Mouse (Mus musculus) retina, adult 2 months (tissue): ENCODE data around the gene Slc25a45.

ENCODE experiments used
- DNase-seq: peaks from one replicate; pipeline ENCODE4 v3.0.0-alpha.2; 2012; ENCODE audit warnings: low read depth, low spot score

Slc25a45 gene

DNA sequence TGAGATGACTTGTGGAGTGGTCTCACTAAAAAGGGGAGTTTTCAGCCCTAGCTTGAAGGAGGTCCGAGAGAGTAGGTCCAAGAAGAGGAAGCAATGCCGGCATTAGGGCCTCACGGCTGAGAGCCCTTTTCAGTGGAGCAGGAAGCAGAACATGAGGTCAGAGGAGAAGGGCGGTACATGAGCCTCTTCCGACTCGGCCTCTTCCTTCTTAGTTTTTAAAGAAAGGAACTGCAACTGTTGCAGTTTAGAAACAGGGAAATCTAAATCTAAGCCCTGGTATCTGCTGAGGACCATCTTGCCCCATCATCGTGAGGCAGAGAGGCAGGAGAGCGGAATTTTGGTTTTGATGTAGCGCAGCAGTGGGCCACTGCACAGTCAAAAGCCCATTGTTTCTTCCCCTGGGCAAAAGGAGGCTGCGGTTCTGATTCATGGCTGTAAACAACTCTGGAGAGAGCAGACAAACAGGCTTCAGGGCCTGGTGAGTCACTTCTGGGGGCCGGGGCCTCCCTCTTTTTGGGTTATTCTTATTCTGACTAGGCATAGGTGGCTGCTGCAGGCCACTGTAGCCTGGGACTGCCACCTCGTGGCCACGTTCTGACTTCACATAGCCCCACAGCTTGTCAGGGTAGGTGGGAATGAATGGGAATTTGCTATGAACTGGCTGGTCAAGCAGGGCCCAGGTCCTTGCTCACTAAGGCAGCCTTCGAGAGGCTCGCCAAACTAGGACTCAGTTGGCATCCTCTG is at the start of gene Slc25a45:
Gene Slc25a45, plus strand, starts transcription at position 191 of the 744 bp plus-strand sequence.
- no peak for DNase-seq

DNA sequence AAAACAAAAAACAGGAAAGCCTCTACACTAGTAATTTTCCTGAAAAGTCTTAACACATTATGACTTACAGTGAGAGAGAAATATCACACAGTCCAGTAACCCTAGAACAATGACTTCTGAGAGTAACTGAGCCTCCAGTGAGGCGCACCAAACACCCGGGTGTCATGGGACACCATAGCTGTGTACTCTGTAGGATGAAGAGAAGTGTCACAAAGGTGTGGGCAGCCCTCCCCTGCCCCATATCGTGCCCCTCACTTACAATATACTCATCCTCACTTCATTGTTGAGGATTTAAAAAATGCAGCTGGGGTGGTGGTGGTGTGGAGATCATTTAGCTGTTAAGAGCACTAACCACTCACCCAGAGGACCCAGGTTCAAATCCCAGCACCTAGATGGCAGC is 49.5 kb upstream of the Slc25a45 start:
- DNase-seq, result no peak

DNA sequence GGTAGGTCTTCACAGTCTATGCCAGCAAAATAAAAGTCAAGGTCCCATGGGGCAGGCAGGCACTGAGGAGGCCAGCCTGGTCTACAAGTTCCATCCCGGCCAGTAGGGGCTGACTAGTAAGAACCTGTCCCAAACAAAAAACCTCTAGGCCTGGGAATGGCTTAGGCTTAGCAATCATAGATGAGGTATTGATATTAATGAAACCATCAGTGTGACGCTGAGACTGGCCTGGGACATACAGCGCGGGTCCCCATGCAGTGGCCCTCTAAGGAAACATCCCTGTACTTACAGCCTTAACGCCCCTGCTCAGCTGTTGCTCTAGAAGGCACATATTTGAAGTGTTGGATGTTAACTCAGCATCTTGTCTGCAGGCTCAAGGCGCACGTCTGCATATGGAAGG is 48.7 kb upstream of the Slc25a45 start:
- DNase-seq, result no peak

DNA sequence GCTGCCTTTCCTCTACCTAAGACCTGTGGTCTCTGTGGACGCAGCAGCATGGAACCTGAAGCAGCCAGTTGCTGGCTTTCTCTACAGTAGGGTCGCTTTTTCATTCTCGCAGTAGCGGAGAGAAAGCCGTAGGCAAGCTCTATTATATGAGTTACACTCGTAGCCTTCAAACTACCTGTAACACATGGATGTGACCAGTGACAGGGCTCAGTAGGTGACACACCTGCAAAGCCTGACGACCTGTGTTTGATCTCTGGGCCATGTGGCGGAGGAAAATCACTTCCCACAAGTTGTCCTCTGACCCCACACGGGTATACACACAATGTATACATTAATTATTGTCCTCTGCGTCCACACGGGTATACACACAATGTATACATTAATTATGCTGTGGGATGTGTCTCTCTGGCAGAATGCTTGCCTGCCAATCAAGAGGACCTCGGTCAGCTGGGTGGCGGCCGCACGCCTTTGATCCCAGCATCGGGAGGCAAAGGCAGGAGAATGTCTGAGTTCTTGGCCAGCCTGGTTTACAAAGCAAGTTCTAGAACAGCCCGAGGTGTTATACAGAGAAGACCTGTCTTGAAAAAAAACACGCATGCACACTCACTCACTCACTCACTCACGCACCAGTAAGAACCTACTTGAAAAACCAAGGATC is 47.5 kb upstream of the Slc25a45 start:
- DNase-seq, result no peak

DNA sequence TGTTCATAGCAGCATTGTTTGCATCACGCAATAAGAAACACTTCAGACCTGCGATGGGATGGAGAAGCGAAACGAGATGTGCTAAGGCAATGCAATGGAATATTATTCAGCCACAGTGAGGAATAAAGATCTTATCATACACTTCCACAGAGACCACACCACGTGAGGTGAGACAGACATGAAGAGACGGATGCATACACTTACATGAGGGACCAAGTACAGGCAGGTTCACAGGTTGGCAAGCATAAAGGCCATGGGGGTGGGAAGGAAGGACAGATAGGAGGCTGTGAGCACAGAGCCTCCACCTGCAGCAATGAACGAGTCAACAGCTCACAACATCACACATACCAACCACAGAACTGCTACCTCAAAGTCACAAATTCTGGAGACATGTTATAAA is 46.8 kb upstream of the Slc25a45 start:
- no peak for DNase-seq

DNA sequence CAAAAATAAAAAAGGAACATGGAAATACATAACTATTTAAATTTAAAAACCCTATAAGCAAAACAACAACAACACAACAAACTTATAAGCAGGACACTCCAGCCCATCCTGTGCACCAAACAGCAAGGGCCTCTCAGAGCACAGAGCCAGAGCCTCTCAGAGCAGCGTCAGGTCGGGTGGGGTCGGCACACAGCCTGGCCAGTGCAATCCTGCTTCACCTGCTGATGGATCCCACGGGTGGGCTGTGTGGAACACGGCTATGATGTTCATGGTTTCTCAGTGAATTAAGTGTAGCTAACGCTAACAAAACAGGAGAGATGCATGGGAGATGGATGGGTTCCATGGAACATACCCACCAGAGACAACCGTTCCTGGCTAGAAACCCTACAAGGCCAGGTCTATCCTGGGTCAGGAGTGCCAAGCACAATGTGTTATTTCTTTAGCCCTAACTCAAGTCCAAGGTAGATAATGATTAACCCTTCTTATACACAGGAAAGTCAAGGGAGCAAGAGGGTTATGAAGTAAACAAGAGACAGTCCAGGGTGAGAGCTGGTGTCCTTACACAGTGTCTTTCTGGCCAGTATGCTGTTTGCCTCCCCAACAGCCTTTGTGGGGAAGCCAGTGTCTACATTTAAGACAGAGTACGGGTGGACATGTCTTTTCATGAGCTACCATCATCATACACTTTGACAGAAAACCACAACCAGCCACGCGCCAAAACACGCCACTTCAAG is 46.2 kb upstream of the Slc25a45 start:
- DNase-seq, result no peak

DNA sequence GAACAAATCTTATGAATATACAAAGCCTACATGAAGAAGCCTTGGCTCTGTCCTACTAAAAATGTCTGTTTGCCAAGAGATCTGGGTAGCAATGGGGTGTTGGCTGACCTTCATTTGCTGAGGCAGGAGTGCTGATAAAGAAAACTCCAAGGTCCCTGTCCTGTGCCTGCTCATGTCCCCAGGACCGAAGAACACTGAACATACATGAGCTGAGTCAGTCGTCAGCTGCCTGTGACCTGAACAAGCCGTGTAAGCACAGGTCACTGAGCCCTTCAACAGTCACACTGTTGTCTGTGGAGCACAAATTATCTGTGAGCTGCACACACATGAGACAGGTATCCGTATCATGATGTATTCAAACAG is 45.7 kb upstream of the Slc25a45 start:
- DNase-seq, result no peak

DNA sequence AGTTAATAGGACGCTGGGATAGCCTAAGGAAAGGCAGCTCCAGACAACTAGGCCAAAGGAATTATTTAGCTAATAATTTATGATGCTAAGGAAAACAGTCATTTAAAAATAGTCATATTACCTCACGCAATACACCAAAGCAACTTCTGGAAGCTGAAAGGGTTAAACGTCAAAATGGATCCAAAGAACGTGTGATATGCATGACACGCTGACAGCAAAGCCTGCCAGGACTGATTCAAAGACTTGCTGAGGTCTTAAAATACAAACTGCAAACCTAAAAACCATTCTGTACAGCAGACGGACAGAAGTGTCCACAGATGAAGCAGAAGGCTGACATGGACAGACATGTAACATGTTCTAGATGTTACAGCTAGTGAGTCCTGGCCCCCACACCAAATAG is 45.3 kb upstream of the Slc25a45 start:
- DNase-seq, result no peak

DNA sequence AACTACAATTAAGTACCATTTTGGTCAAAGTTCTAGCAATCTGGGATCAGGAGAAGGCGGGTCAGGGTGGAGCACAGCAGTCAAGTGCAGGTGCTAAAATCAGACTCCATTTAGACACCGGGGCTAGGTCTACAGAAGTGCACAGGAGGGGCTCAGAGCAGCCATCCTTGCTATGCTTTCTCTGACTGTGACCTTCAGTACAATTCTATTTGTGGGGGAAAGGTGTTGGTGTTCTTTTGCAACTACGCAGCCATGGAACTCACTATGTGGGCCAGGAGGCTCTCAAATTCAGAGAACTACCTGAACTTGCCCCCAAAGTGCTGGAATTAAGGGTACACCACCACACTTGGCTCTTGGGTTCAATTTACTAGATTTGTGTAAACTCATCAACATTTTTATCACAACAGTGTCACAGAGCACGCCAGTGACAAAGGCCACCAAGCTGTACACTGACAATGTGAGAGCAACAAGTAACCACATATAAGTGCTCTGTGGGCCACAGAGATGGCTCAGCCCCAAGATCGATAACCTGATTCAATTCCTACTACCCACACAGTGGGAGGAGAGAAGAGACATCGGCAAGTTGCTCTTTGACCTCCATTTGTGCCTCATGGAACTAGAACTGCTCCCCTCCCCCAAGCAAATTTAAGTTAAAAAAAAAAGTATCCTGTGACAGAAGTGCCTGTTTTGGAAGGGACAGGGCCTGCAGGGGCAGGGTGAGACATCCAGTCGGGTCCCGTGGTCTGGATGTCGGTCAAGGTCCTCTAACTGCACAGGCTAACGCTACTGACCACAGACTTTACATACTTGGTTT is 44.1 kb upstream of the Slc25a45 start:
- DNase-seq, result no peak

DNA sequence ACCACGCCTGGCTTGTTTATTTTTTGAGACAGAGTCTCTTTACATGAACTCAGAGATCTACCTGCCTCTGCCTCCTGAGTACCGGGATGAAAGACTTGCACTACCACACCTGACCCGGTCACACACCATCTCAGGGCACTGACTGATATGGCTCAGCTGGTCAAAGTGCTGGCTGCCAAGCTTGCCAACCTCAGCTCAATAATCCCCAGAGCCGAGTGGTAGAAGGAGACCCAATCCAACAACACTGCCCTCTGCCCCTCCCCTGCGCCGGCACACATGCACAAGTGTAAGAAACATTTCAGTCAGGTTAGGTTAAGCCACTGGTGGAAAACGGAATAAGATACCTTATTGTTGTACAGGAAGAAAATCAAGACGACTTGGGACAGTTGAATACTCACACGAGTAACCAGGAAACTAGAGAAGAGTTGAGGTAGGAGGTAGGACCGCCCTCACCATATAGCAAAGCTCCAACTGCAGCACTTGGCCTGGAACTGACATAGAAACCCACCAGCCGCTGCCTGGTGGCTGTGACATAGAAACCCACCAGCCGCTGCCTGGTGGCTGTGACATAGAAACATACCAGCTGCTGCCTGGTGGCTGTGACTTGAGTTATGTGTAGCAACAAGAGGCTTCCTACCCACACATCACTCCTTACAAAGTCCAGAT is 43.2 kb upstream of the Slc25a45 start:
- no peak for DNase-seq

DNA sequence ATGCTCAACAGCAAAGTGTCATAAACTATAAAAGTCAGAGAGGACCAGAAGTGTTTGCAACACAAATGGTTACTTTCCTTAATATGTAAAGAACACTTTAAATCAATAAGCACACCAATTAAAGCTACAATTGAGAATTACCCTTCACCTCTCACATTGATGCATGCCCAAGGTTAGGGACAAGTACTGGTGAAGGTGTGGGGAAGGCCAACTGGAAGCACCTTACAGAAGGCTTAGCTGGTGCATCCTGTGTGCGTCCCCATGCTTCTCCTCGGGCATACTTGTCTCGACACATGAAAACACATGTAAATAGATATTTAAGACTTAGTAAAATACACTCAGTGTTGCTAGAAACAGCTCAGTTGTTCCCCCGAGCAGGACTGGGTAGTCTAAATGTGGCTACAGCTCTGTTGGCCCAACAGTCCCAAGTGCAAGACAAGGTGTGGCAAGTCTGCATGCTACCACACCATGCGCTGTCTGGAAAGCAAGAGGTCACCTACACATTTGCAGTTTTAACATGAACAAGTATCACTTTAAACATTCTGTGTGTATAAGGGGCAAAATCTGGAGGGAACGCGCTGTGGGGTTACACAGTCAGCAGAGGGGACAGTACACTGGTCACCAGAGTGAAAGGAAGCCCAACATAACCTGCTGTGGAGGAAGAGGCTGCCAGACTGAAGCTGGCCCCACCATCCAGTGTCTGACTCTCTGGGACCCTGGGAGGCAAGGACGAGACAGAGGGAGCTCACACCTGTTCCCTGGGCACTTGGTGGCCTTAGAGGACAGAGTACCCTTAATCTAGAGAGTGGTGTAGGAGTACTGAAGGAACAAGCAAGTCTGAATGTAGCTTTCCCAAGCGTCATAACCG is 42.3 kb upstream of the Slc25a45 start:
- DNase-seq, result no peak

DNA sequence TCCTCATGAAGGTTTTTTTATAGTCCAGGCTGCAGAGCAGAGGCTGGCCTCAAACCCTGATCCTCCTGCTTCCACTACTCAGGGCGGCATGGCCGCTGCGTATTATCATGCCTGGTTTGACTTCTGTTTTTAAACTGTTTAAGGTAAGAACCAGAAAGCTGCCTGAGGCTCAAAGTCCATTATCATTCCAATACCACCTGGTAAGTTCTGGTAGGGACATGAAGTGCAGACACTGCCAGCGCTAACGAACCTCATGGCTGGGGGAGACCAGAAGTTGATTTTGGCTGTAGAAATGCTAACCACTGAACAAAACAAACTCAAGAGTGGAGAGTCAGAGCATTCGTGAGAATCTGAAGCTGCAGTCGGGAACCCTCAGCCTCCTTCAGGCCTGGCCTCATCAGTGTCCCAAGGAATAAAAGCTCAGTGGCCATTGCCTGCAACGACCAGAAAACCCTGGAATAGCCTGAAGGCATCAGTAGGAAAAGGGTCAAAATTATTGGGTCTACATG is 41.6 kb upstream of the Slc25a45 start:
- no peak for DNase-seq

DNA sequence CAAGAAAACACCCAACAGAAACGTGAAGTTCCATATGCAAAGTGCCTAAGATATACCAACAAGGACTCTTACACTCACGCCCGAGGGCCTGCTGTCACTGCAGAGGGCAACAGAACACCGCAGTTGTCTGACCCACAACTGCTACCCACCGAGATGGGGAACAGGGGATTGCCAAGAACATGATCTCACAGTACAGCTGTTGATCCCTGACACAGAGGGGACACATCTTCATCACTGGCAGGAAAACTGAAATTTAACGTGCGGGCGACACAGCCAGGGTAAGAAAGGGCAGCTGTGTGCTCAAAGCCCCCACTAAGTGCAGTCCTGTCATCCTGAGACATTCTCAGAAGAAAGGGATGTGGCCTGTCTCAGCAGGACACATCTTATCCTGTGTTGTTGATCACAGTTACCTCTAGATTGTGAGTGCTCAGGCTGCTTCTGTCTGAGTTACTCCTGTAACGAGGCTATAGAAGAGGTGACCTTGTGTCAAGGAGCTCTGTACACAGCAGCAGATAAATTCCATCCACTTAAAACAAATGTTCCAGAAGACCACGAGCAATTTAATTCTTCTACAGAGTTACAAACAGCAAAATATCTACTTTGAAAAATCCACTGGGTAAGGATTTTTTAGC is 40.6 kb upstream of the Slc25a45 start:
- DNase-seq, result no peak

DNA sequence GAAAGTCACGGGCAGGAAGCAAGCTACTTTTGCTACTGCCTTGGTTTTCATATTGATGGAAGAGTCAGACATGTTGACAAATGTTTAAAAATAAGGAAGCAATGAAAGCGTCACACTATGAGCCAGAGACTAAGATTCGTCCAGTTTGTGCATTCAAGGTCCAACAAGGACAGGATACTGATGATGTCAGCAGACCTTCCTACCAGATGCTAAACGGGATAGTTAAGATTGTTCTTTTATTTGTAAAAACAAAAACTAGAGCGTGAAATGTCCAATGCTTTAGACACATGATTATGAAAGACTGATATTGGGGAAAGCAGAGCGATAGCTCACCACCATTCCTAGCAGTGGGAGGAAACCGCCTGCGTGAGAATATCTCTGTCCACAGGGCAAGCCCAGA is 40.0 kb upstream of the Slc25a45 start:
- DNase-seq, result no peak

DNA sequence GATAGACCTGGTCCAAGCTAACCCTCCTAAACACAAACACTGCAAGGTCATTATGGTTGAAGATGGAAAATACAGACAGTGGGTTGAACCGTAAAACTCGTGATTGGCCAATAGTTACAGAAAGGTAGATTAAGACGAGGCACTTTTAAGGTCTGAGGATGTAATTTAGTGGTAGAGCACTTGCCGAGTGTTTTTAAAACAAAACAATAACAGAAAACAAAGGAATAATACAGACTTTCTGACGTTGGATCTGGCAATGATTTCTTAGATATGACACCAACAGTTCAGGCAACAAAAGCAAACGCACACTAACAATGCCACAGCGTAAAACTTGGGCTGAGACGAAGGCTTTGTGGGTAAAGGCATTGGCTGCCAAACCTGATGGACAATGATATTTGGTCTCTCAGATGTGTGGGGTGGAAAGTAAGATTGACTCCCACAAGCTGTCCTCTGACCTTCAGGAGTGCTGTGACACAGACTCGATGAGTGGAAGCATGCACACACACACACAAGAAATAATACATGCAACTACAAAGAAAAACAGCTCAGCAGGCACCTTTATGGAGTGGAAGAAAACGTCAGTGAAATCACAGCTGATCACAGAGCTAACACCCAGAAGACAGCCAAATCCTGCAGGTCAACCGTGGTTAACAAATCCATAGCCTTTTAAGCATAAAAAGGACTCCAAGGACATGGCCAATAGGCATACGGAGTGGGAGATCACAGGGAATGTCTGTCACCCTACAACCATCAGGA is 39.3 kb upstream of the Slc25a45 start:
- DNase-seq, result no peak

DNA sequence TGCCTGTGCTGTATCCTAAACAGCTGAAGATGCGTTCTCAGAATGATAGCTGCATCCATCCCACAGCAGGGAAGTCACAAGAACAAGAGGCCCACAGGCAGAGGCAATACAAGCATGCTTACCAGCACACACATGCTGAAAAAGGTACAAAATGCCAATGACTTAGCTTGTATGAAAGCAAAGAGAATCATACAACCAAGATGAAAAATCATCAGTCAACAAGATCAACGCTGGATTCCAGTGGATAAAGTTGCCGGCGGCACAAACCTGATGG is 38.8 kb upstream of the Slc25a45 start:
- DNase-seq, result no peak

DNA sequence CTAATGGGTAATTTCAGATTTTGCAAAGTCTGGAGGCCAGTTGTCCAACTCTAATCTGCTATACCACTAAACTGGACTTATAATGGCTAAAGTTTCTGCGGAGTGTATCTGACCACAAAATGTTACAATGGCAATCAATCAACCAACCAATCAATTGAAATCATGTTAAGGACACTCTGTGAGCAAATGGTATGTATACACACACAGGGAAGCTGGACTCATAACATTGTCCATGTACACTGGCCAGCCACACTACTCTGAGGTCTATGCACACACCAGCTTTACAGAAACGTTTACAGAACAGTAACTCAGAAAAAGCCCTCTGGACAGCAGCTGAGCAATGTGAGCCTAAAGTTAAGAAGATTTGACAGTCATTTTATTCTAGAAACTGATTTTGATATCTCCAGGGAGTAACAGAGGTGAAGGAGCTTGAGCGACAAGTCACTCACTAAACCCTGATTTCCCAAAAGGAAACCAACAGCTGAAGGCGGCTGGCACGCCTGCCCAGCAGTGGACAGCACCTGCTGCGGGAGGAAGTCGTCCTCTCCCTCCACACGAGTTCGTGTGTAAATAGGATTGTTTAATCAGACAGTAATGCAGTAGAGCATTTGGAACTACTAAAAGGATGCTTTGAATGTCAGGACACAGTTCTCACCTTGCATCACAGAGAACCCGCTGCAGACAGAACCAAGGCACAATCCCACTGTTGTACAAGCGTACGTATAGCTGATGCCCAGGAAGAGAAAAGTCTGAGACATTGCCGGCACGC is 38.1 kb upstream of the Slc25a45 start:
- no peak for DNase-seq

DNA sequence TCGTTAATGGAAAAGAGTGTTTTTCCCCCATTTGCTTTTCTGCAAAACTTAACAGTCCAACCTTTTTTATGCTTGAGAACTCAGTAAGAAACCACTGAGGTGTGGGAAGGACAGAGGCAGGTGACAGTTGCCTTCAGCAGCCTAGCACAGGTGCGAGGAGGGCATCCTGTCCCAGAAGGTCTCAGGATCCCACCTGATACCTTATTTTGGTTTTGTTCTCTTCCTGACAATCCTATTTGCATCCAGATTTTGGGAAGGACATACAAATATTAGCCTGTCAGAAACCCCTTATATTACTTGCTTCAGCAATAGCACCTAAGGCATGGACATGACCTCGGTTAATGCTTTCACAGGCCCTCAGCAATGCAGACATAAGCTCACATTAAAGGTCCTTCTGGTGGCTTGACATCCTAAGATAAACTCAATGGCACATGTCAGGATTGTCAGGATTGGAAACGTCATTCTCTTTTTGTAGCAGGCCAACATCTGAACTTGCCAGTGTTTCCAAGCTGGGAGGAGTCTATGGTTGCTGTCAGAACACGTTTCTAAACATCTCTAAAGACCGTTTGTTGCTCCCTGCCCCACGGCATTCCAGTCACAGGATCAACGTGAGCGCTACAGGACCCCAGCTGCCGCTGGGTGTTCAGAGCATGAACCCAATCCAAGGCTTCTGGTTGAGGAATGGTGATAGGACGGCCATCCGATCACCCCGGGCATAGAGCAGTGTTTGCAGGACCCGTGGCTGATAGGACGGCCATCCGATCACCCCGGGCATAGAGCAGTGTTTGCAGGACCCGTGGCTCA is 37.3 kb upstream of the Slc25a45 start:
- DNase-seq, result no peak
